Mouse (Mus musculus) spleen, adult 2 months (tissue): ENCODE data around the gene Fam20c.

Experiments used
- CTCF ChIP-seq: fragments of 200-500 bp; IDR thresholded peaks from 2 replicates; pipeline ENCODE4 v1.5.1; 2011; ENCODE audit warnings: mild to moderate bottlenecking, inconsistent platforms; ENCODE audit not compliant: insufficient read depth, insufficient read length, insufficient replicate concordance; ENCODE audit errors: extremely low read depth
- POLR2A ChIP-seq: fragments of 200-500 bp; IDR thresholded peaks from 2 replicates; pipeline ENCODE4 v1.6.1; 2011; ENCODE audit warnings: low read depth, low read length, inconsistent platforms

DNA sequence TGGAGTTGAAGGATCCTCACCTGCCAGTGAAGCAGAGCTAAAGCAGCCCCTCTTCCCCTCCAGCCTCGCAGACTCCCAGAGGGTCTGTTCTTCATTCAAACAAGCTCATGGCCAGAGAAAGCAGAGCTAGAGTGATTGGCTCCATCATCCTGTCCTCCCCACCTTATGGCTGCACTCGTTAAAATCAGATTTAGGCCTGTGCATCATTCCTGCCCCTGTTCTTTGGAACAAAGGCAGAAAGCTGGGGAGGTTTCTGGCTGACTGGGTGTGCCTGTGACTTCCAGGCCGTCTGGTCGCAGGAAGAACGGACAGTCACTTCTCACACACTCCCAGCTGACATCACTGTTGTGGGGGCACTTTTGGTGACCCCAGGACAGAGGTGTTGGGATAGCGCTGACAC is 2.8 kb downstream of the Fam20c start:
- TF ChIP-seq POLR2A = no peak
- TF ChIP-seq CTCF = no peak
